Mouse (Mus musculus) liver, embryonic 11.5 days (tissue): Measurements from ENCODE around the gene Spats1. TPM values are rescaled to one million over a fixed set of nuclear protein-coding genes. Genes with fewer than 3 reads are reported as not detected.

Source experiments
- ATAC-seq: fragments of 200-750 bp; cut with Nextera tagmentation; replicated peaks from 2 replicates; pipeline ENCODE4 v1.8.0; 2017; ENCODE audit warnings: moderate number of reproducible peaks, mild to moderate bottlenecking, moderate TSS enrichment, moderate library complexity; ENCODE audit not compliant: low FRiP score
- DNase-seq: peaks from one replicate; pipeline ENCODE4 v3.0.0-alpha.2; 2017; ENCODE audit warnings: low spot score
- H3K27ac ChIP-seq: fragments of 300-500 bp; sonication (generic); 2 replicates; pipeline ENCODE4 v1.5.1; 2014; ENCODE audit warnings: mild to moderate bottlenecking, low read depth, low read length, control low read depth
- H3K27me3 ChIP-seq: fragments of 300-500 bp; sonication (generic); replicated peaks from 2 replicates; pipeline ENCODE4 v1.6.1; 2014; ENCODE audit warnings: low read length, mixed read lengths; ENCODE audit not compliant: control insufficient read depth, insufficient read depth
- H3K36me3 ChIP-seq: fragments of 300-500 bp; sonication (generic); 2 replicates; pipeline ENCODE4 v1.6.1; 2014; ENCODE audit warnings: mild to moderate bottlenecking, low read length, moderate library complexity, mixed read lengths; ENCODE audit not compliant: control insufficient read depth, insufficient read depth
- H3K4me1 ChIP-seq: fragments of 300-500 bp; sonication (generic); replicated peaks from 2 replicates; pipeline ENCODE4 v1.6.1; 2014; ENCODE audit warnings: low read length, mixed read lengths; ENCODE audit not compliant: control insufficient read depth, insufficient read depth
- H3K4me2 ChIP-seq: fragments of 300-500 bp; sonication (generic); 2 replicates; pipeline ENCODE4 v1.6.1; 2014; ENCODE audit warnings: mild to moderate bottlenecking, control low read depth, moderate library complexity
- H3K4me3 ChIP-seq: fragments of 300-500 bp; sonication (generic); 2 replicates; pipeline ENCODE4 v1.5.1; 2014; ENCODE audit warnings: low read depth, low read length, control low read depth
- H3K9ac ChIP-seq: fragments of 300-500 bp; sonication (generic); 2 replicates; pipeline ENCODE4 v1.6.1; 2014; ENCODE audit warnings: low read depth, low read length, control low read depth
- H3K9me3 ChIP-seq: fragments of 300-500 bp; sonication (generic); 2 replicates; pipeline ENCODE4 v1.6.1; 2016; ENCODE audit warnings: low read length, inconsistent platforms, mixed read lengths; ENCODE audit not compliant: control insufficient read depth
- WGBS: fragments of 180-500 bp; shearing (Covaris S2); extraction: QIAGEN DNeasy Blood & Tissue Kit; methylation state at CpG from one replicate; pipeline ENCODE4 v1.1.7; 2014; 5-methylcytosine and 5-hydroxymethylcytosine counted together
- polyA plus RNA-seq: library from polyadenylated mRNA; unstranded; fragments of >200 nt; fragmentation: Nextera tagmentation; extraction: Ambion mirVana; gene quantifications from 2 replicates; pipeline ENCODE4 v1.2.1, GENCODE M21; 2014

Spats1 gene
- polyA plus RNA-seq, 1 experiment from 2014 or later: 0.40 TPM

DNA sequence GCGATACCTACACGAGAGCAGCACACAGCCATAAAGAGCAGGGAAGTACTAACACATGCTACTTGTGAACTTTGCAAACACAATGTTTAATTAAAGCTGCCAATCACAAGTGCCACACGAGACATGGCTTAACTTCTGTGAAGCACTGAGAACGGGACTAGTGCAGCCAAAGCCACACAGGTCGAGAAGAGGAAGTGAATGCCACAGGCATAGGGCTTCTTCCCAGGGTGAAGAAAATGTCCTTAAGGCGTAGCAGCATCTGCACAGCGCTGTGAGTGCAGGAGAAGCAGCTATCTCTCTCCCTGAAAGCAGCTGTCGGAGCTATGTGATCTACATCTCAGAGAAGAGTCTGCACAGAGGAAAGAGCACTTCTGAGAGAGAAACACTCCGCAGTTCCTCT, 80.6 kb downstream of the Spats1 start:
- no peak overlapping the region for H3K4me3 ChIP-seq
- 70% methylated on average over 9 of the region's 9 CpGs for WGBS

DNA sequence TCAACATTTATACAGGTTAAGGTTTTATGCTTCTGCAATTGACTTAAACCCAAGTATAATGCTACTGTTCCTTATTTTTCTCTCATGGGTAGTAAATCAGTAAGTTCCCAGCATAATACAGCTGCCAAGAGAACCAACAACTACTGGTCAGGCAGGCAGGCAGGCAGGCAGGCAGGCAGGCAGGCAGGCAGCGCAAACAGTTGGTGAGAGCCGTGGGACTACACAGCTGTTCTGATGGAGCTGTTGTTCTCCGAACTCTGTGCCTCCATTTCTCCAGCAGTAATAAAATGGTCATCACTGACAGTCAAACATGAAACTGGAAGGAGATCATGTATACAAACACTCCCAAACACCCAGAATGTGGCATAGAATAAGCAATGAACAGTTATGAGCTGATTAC, 81.5 kb downstream of the Spats1 start:
- H3K27ac ChIP-seq: no peak overlapping the region
- ATAC-seq (no peak), DNase-seq (no peak)
- peaks cover 14% of the 10 kb centered on the region; the same call in 1 of the 2 replicates for H3K36me3 ChIP-seq
- H3K27me3 ChIP-seq: no peaks in the 10 kb centered on the region
- no peaks in the 10 kb centered on the region for H3K4me1 ChIP-seq
- H3K9me3 ChIP-seq: no peaks in the 10 kb centered on the region
- no peak overlapping the region for H3K4me2 ChIP-seq
- no peak overlapping the region for H3K4me3 ChIP-seq
- 85% methylated on average over 3 of the region's 3 CpGs for whole genome bisulfite sequencing
- H3K9ac ChIP-seq: no peak overlapping the region

More for the DNA sequence above, 80.6 kb downstream of the Spats1 start:
- Histone ChIP-seq H3K36me3 (peaks cover 14% of the 10 kb centered on the region; the same call in 1 of the 2 replicates), H3K27me3 (no peaks in the 10 kb centered on the region), H3K4me2 (no peak overlapping the region), H3K9me3 (no peaks in the 10 kb centered on the region), H3K9ac (no peak overlapping the region), H3K27ac (no peak overlapping the region), H3K4me1 (no peaks in the 10 kb centered on the region)
- DNase-seq: no peak
- no peak for ATAC-seq

Other genes starting within 250 kb of the Spats1 start
- gene Cdc5l, start 41.7 kb downstream of the Spats1 start, polyA plus RNA-seq: 62.1 and 68.1 TPM in 2 replicates
- gene Aars2, start 31.4 kb upstream of the Spats1 start, polyA plus RNA-seq: 19.4 and 19.7 TPM in 2 replicates
- 0.14 and 0.23 TPM in 2 replicates for gene Tcte1, start 48.0 kb upstream of the Spats1 start, polyA plus RNA-seq
- 1.2 and 1.4 TPM in 2 replicates for gene Tmem151b, start 74.3 kb upstream of the Spats1 start, polyA plus RNA-seq
- gene Nfkbie, start 80.3 kb upstream of the Spats1 start, polyA plus RNA-seq: 2.5 and 3.0 TPM in 2 replicates
- 110 and 116 TPM in 2 replicates for gene Slc35b2, start 88.5 kb upstream of the Spats1 start, polyA plus RNA-seq
- gene Hsp90ab1, start 97.9 kb upstream of the Spats1 start, polyA plus RNA-seq: 1,837 and 1,887 TPM in 2 replicates
- 277 and 325 TPM in 2 replicates for gene Slc29a1, start 124.2 kb upstream of the Spats1 start, polyA plus RNA-seq
- 0.62 and 1.0 TPM in 2 replicates for gene Mymx, start 126.7 kb upstream of the Spats1 start, polyA plus RNA-seq
- gene Capn11, start 183.9 kb upstream of the Spats1 start, polyA plus RNA-seq: 0.22 and 0.43 TPM in 2 replicates
- gene Mrpl14, start 210.9 kb upstream of the Spats1 start, polyA plus RNA-seq: 192 and 194 TPM in 2 replicates
- 16.0 and 18.0 TPM in 2 replicates for gene Tmem63b, start 211.5 kb upstream of the Spats1 start, polyA plus RNA-seq